Mouse (Mus musculus) liver, embryonic 16.5 days (tissue): ENCODE measurements around the gene Gm33543. TPM values are rescaled to one million over a fixed set of nuclear protein-coding genes. Genes with fewer than 3 reads are reported as not detected.

Experiments
- ATAC-seq: fragments of 200-750 bp; cut with Nextera tagmentation; 2 replicates; pipeline ENCODE4 v1.8.0; 2017; ENCODE audit warnings: low read depth, mild to moderate bottlenecking, moderate number of reproducible peaks, moderate library complexity
- H3K27ac ChIP-seq: fragments of 300-500 bp; sonication (generic); 2 replicates; pipeline ENCODE4 v1.5.1; 2014; ENCODE audit warnings: mild to moderate bottlenecking, low read length
- H3K27me3 ChIP-seq: fragments of 300-500 bp; sonication (generic); 2 replicates; pipeline ENCODE4 v1.6.1; 2014; ENCODE audit warnings: low read depth, low read length, mixed read lengths; ENCODE audit not compliant: control insufficient read depth, insufficient read depth
- H3K36me3 ChIP-seq: fragments of 300-500 bp; sonication (generic); 2 replicates; pipeline ENCODE4 v1.6.1; 2014; ENCODE audit warnings: mild to moderate bottlenecking; ENCODE audit not compliant: control insufficient read depth, insufficient read depth
- H3K4me1 ChIP-seq: fragments of 300-500 bp; sonication (generic); 2 replicates; pipeline ENCODE4 v1.6.1; 2014; ENCODE audit warnings: low read depth, low read length, mixed read lengths; ENCODE audit not compliant: control insufficient read depth
- H3K4me2 ChIP-seq: fragments of 300-500 bp; sonication (generic); 2 replicates; pipeline ENCODE4 v1.6.1; 2014; ENCODE audit warnings: low read depth, low read length, mixed read lengths
- H3K4me3 ChIP-seq: fragments of 300-500 bp; sonication (generic); 2 replicates; pipeline ENCODE4 v1.5.1; 2014; ENCODE audit warnings: low read depth, mild to moderate bottlenecking, low read length
- H3K9ac ChIP-seq: fragments of 300-500 bp; sonication (generic); 2 replicates; pipeline ENCODE4 v1.6.1; 2014; ENCODE audit warnings: low read depth, low read length
- H3K9me3 ChIP-seq: fragments of 300-500 bp; sonication (generic); replicated peaks from 2 replicates; pipeline ENCODE4 v1.6.1; 2016; ENCODE audit warnings: low read length; ENCODE audit not compliant: control insufficient read depth
- WGBS: fragments of 180-500 bp; shearing (Covaris S2); extraction: QIAGEN DNeasy Blood & Tissue Kit; methylation state at CpG from one replicate; pipeline ENCODE4 v1.1.7; 2014; ENCODE audit not compliant: insufficient replicate concordance; 5-methylcytosine and 5-hydroxymethylcytosine counted together
- polyA plus RNA-seq: library from polyadenylated mRNA; unstranded; fragments of >200 nt; fragmentation: Nextera tagmentation; extraction: Ambion mirVana; gene quantifications from 2 replicates; pipeline ENCODE4 v1.2.1, GENCODE M21; 2015

Gene Gm33543
- polyA plus RNA-seq, 1 experiment from 2014 or later, result 0.35 TPM

- Histone ChIP-seq H3K27me3 (no peaks in the 10 kb centered on the region), H3K9me3 (no peaks in the 10 kb centered on the region), H3K4me3 (no peak overlapping the region), H3K36me3 (no peaks in the 10 kb centered on the region), H3K9ac (no peak overlapping the region), H3K4me1 (peaks cover 4% of the 10 kb centered on the region), H3K27ac (no peak overlapping the region), H3K4me2 (no peak overlapping the region)
- no peak for ATAC-seq
- 60% methylated on average over 7 of the region's 7 CpGs for WGBS
These were observed 67.9 kb downstream of the Gm33543 start for GRCm38 (mm10) chr10:95774856-95775255.

DNA sequence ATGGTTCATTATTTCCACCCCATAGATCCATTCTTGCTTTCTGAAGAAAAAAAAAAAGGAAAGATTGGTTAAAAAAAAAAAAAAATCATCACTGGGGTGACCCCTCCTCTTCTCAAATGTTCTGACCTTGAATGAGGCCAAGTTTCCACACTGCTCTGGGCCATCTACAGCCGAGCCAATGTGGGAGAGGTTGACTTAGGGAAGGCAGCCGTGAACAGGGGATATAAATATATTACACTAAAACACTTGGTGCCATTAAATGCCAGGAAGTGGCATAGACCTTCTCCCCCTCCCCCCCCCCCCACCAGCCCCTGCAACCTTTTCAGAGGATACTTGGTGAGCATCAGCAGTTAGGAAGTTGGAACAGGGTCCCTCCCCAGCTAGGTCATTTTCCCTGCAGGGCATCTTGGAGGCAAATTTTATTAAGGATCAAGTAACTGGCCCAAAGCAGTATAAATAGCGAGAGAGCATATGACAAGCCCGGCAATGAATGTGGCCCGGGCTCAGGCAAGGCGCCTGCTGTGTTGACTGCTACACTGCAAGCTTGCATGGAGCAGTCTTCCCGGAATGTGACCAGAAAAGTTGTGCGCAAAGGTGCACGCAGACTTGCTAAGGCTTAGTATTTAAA is 68.6 kb downstream of the Gm33543 start:
- Histone ChIP-seq H3K27ac (peak overlapping the region; percentile 38; the same call in 1 of the 2 replicates), H3K9me3 (no peaks in the 10 kb centered on the region), H3K27me3 (no peaks in the 10 kb centered on the region), H3K4me1 (peaks cover under 1% of the 10 kb centered on the region), H3K9ac (no peak overlapping the region), H3K36me3 (no peaks in the 10 kb centered on the region), H3K4me3 (no peak overlapping the region), H3K4me2 (no peak overlapping the region)
- no peak for ATAC-seq
- WGBS, result 74% methylated on average over 9 of the region's 9 CpGs

Other genes with a start within 250 kb of the Gm33543 start
- not detected in 2 replicates for gene Anapc15-ps, start 169.5 kb downstream of the Gm33543 start, polyA plus RNA-seq
- gene Eea1, start 97.7 kb upstream of the Gm33543 start, polyA plus RNA-seq, result 7.5 and 7.8 TPM in 2 replicates